Mouse (Mus musculus) left cerebral cortex, adult 2 months (tissue): Measurements from ENCODE around the gene Meis2. TPM values are rescaled to one million over a fixed set of nuclear protein-coding genes. Genes with fewer than 3 reads are reported as not detected.

Experiments
- DNase-seq, 2 experiments: peaks; one replicate each; pipeline ENCODE4 v3.0.0; 2021 to 2022; ENCODE audit warnings: low spot score in 2 of 2, mixed read lengths in 1 of 2; ENCODE audit errors: extremely low spot score in 1 of 2
- H3K27ac ChIP-seq: fragments of 200-600 bp; 2 replicates; pipeline ENCODE4 v1.8.1; 2022
- H3K4me3 ChIP-seq: fragments of 200-600 bp; 2 replicates; pipeline ENCODE4 v1.8.1; 2022
- CTCF ChIP-seq: fragments of 200-600 bp; IDR thresholded peaks from 2 replicates; pipeline ENCODE4 v1.8.1; 2022; ENCODE audit warnings: antibody characterized with exemption, mild to moderate bottlenecking, moderate library complexity
- intact Hi-C: fragments of 180-260 bp; cut with DNase I; formaldehyde crosslinking; loops from one replicate; pipeline ENCODE4 v1.15.1; 2025
- total RNA-seq, 2 experiments: library from RNA; stranded (reverse); gene quantifications; 2 replicates each; pipeline ENCODE4 v1.2.3; 2021

Meis2 gene
- total RNA-seq, 2 experiments from 2014 or later = 110 to 116 TPM

- DNase-seq = no peak
- TF ChIP-seq CTCF = no peak
- no peak overlapping the region for H3K4me3 ChIP-seq
- no peak overlapping the region for H3K27ac ChIP-seq
- intact Hi-C loops = no loop called here
These were observed 252.3 kb downstream of the Meis2 start for GRCm38 (mm10) chr2:115813316-115813715.
